ENCODE assay signal across 9 mouse cellular contexts in genomic region chr9:62560006-62560405, GRCm38 (mm10). TPM values are rescaled to one million over a fixed set of nuclear protein-coding genes. Genes with fewer than 3 reads are reported as not detected.
DNase-seq lines count a peak whose midpoint lies in the region; ATAC-seq and TF ChIP-seq lines count a peak whose summit lies in the region.
"Had no signal": no experiment of that assay in that cellular context is flagged by ENCODE, and none has a peak within 500 bp of the region (broad histone marks: within the 10 kb centered on the region; RNA-seq: fewer than 3 reads in every experiment).

No protein-coding gene starts in this region.

- H3K4me1 ChIP-seq in intestine, embryonic 16.5 days (ENCODE audit: control insufficient read depth, insufficient read depth, low read length), result no peaks in the 10 kb centered on the region
- no peaks in the 10 kb centered on the region for H3K4me1 ChIP-seq in thymus, adult 2 months (replicated peaks; ENCODE audit: control insufficient read depth, insufficient read depth, low read length)
- peaks cover 4% of the 10 kb centered on the region for H3K4me1 ChIP-seq in embryonic facial prominence, embryonic 10.5 days
- H3K4me1 ChIP-seq: megakaryocyte, embryonic 14.5 days had no signal

- H3K27ac ChIP-seq in intestine, embryonic 16.5 days (ENCODE audit: low read length), result no peak overlapping the region
- H3K27ac ChIP-seq in thymus, adult 2 months (ENCODE audit: control insufficient read depth, insufficient read depth, low read length), result no peak overlapping the region
- no peak overlapping the region for H3K27ac ChIP-seq in embryonic facial prominence, embryonic 10.5 days (replicated peaks)

- no peak for TF ChIP-seq CTCF in thymus, adult 2 months (IDR thresholded peaks at IDR 0.05; ENCODE audit: borderline replicate concordance, control insufficient read depth, extremely low read depth, insufficient read depth, low read length, poor library complexity)

- H3K9ac ChIP-seq in intestine, embryonic 16.5 days (ENCODE audit: low read depth, low read length), result no peak overlapping the region

- H3K4me3 ChIP-seq in intestine, embryonic 16.5 days (ENCODE audit: low read length), result no peak overlapping the region
- no peak overlapping the region for H3K4me3 ChIP-seq in thymus, adult 2 months (ENCODE audit: control insufficient read depth, insufficient read depth, low read length)
- H3K4me3 ChIP-seq in embryonic facial prominence, embryonic 10.5 days, result no peak overlapping the region
- H3K4me3 ChIP-seq: megakaryocyte, embryonic 14.5 days had no signal

- no peak overlapping the region for H3K4me2 ChIP-seq in intestine, embryonic 16.5 days (ENCODE audit: low read depth, low read length)

- WGBS in intestine, embryonic 16.5 days, result 37% methylated on average over 5 of the region's 5 CpGs
- WGBS in thymus, adult 2 months, result 59% methylated on average over 5 of the region's 5 CpGs
- WGBS in embryonic facial prominence, embryonic 10.5 days, result 72% methylated on average over 5 of the region's 5 CpGs

- H3K36me3 ChIP-seq in intestine, embryonic 16.5 days (ENCODE audit: control insufficient read depth, insufficient read depth, low read length), result no peaks in the 10 kb centered on the region
- H3K36me3 ChIP-seq in thymus, adult 2 months (ENCODE audit: control insufficient read depth, insufficient read depth, low read length), result no peaks in the 10 kb centered on the region
- no peaks in the 10 kb centered on the region for H3K36me3 ChIP-seq in embryonic facial prominence, embryonic 10.5 days (replicated peaks)

- no peaks in the 10 kb centered on the region for H3K9me3 ChIP-seq in intestine, embryonic 16.5 days (ENCODE audit: control insufficient read depth, low read length)
- no peaks in the 10 kb centered on the region for H3K9me3 ChIP-seq in embryonic facial prominence, embryonic 10.5 days

- peak; percentile 56; the same call in 1 of the 2 replicates for ATAC-seq in intestine, embryonic 16.5 days

- no peak for TF ChIP-seq POLR2A in thymus, adult 2 months (IDR thresholded peaks at IDR 0.05; ENCODE audit: control insufficient read depth, extremely low read depth, insufficient read depth, low read length, poor library complexity)

- H3K27me3 ChIP-seq in intestine, embryonic 16.5 days (replicated peaks; ENCODE audit: control insufficient read depth, insufficient read depth, low read length), result no peaks in the 10 kb centered on the region
- no peaks in the 10 kb centered on the region for H3K27me3 ChIP-seq in thymus, adult 2 months (ENCODE audit: control insufficient read depth, insufficient read depth, low read length)
- no peaks in the 10 kb centered on the region for H3K27me3 ChIP-seq in embryonic facial prominence, embryonic 10.5 days (replicated peaks; ENCODE audit: low read depth, poor library complexity, severe bottlenecking)

- peak; percentile 100 for DNase-seq in 3T3-L1 (ENCODE audit: low read depth, low spot score)
- DNase-seq in adrenal gland, adult 2 months, result peak; percentile 98
- DNase-seq in gastrocnemius, postnatal 10 days, result peak; percentile 73
- DNase-seq in lung, postnatal 10 days, result peak; percentile 88
- DNase-seq in thymus, adult 2 months, result no peak
- DNase-seq in embryonic facial prominence, embryonic 10.5 days (ENCODE audit: low spot score), result no peak
- DNase-seq in c-Kit-positive CD71-positive TER-119-positive erythroid progenitor cells, embryonic 14.5 days (ENCODE audit: low spot score), result no peak

RNA-seq across cellular contexts. Expression of gene Coro2b, which starts 23.2 kb away (rescaled TPM):
- total RNA-seq in adrenal gland, adult 2 months (2021), result 10 to 100 TPM; 13.1 to 15.3 TPM
- polyA plus RNA-seq in adrenal gland, adult 2 months (2012; rRNA removed), result 14.3 and 15.5 TPM in 2 replicates
- 10 to 100 TPM; 10.6 to 12.4 TPM for total RNA-seq in gastrocnemius, postnatal 10 days (2021)
- polyA plus RNA-seq in intestine, embryonic 16.5 days (2015; fragmentation: Nextera tagmentation; extraction: Ambion mirVana), result 7.0 and 8.2 TPM in 2 replicates
- 18.1 and 18.2 TPM in 2 replicates for polyA plus RNA-seq in thymus, adult 2 months (2012; rRNA removed)
- 7.6 and 9.5 TPM in 2 replicates for polyA plus RNA-seq in embryonic facial prominence, embryonic 10.5 days (2016; fragmentation: Nextera tagmentation; extraction: Ambion mirVana)

Comparison
In these comparisons a context has a peak if more than half of its experiments do, and no peak if none do; other contexts are left out.
1. DNase-seq: peak in 3T3-L1 (single experiment), adrenal gland, adult 2 months (single experiment), gastrocnemius, postnatal 10 days (single experiment) and lung, postnatal 10 days (single experiment); none in thymus, adult 2 months (single experiment), embryonic facial prominence, embryonic 10.5 days (single experiment) and c-Kit-positive CD71-positive TER-119-positive erythroid progenitor cells, embryonic 14.5 days (single experiment).